16 mouse cellular contexts compared by ENCODE assay signal in the genomic region with DNA sequence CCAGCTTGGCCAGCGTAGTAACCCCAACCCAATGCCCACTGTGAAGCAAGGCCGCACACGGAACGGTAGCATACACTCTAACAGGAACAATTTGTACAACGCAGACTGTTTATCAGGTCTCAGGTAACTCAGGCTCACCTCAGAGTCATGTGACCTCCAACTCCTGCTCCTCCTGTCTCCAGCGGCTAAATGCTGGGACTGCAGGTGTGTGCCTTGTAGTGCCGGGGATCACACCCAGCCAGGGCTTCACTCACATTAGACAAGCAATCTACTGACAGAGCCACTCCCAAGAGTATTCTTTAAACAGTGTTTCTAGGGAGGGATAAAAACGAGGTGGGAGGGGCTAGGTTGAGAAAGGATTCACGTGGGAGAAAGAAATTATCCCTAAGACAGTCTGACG. TPM values are rescaled to one million over a fixed set of nuclear protein-coding genes. Genes with fewer than 3 reads are reported as not detected.
"Had no signal": no experiment of that assay in that cellular context is flagged by ENCODE, and none has a peak within 500 bp of the region (broad histone marks: within the 10 kb centered on the region; RNA-seq: fewer than 3 reads in every experiment).

No protein-coding gene starts in this region.

- H3K4me2 ChIP-seq: limb, embryonic 15.5 days; liver, embryonic 13.5 days; midbrain, embryonic 13.5 days had no signal

- H3K9ac ChIP-seq: limb, embryonic 15.5 days; liver, embryonic 13.5 days; midbrain, embryonic 13.5 days had no signal

- H3K27me3 ChIP-seq: limb, embryonic 15.5 days; liver, embryonic 13.5 days; midbrain, embryonic 13.5 days had no signal

- H3K4me1 ChIP-seq: limb, embryonic 15.5 days; liver, embryonic 13.5 days; midbrain, embryonic 13.5 days had no signal

- H3K4me3 ChIP-seq: layer of hippocampus, adult 2 months; limb, embryonic 15.5 days; liver, embryonic 13.5 days; midbrain, embryonic 13.5 days had no signal

- H3K27ac ChIP-seq: kidney, postnatal 0 days; layer of hippocampus, adult 2 months; limb, embryonic 15.5 days; liver, embryonic 13.5 days; midbrain, embryonic 13.5 days had no signal

- ATAC-seq: lung, postnatal 0 days; midbrain, embryonic 13.5 days had no signal

- DNase-seq: kidney, adult 9 months; kidney, postnatal 36 days; liver, embryonic 13.5 days; lung, adult 18-20 months; lung, postnatal 36 days; right cerebral cortex, postnatal 14 days; thymus, postnatal 14 days had no signal

- H3K9me3 ChIP-seq: limb, embryonic 15.5 days; liver, embryonic 13.5 days; midbrain, embryonic 13.5 days had no signal

RNA-seq across cellular contexts. Expression of gene Fbll1, which starts 12.8 kb away (rescaled TPM):
- total RNA-seq: megakaryocyte progenitor cell, adult 5-6 weeks had no signal
- polyA plus RNA-seq: kidney, postnatal 0 days; limb, embryonic 11.5 days; liver, embryonic 13.5 days; lung, postnatal 0 days; spleen, adult 2 months; stomach, embryonic 16.5 days had no signal
